Mouse (Mus musculus): ENCODE data around the gene Idnk. TPM values are rescaled to one million over a fixed set of nuclear protein-coding genes. Genes with fewer than 3 reads are reported as not detected.
"Not testable (repeated sequence)": the region's sequence is repeated elsewhere in the genome, so short reads cannot be mapped to it uniquely, and the experiment has no call there.

Gene Idnk
- polyA plus RNA-seq, 1 experiment from 2014 or later = 38.2 TPM

DNA sequence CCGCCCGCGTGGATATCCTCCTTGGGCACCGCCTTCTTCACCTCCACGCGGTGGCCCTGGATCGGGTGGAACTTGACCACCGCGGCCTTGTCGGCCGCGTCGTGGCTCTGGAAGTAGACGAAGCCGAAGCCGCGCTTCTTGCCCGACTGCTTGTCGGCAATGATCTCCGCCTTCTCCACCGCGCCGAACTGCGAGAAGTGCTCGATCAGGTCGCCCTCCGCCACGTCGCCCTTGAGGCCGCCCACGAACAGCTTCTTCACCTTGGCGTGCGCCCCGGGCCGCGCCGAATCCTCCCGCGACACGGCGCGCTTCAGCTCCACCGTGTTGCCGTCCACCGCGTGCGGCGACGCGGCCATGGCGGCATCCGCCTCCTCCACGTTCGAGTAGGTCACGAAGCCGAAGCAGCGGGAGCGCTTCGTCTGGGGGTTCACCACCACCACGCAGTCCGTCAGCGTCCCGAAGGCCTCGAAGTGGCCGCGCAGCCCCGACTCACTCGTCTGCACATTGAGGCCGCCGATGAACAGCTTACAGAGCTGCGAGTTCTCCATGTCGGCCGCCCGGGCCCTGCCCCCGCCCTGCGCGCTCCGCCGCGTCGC, 29.6 kb upstream of the Idnk start:
- H3K27me3 ChIP-seq (ENCODE audit: control insufficient read depth, insufficient read depth, low read length) = no peaks in the 10 kb centered on the region
- peak overlapping the region; percentile 75 for H3K4me2 ChIP-seq (ENCODE audit: low read length)
- H3K27ac ChIP-seq (replicated peaks in 1 of 2; ENCODE audit: control insufficient read depth in 1 of 2, insufficient read depth in 1 of 2, low read depth in 2 of 2, low read length in 2 of 2) = peak overlapping the region; percentile 98 to 99
- peak overlapping the region; percentile 96 to 99 for H3K4me3 ChIP-seq (ENCODE audit: control insufficient read depth in 1 of 2, insufficient read depth in 1 of 2, low read depth in 1 of 2, low read length in 2 of 2)
- peaks cover 6 to 29% of the 10 kb centered on the region in 2 experiments for H3K4me1 ChIP-seq (ENCODE audit: control insufficient read depth in 2 of 2, insufficient read depth in 2 of 2, low read length in 2 of 2)
- ATAC-seq (ENCODE audit: insufficient number of reproducible peaks, insufficient read depth, low FRiP score, low read depth) = peak; percentile 10; the same call in 1 of the 2 replicates
- peak overlapping the region; percentile 100 for H3K9ac ChIP-seq (ENCODE audit: low read length)
- H3K9me3 ChIP-seq (ENCODE audit: control insufficient read depth, low read length) = no peaks in the 10 kb centered on the region
- peaks cover 25% of the 10 kb centered on the region for H3K36me3 ChIP-seq (ENCODE audit: control insufficient read depth, insufficient read depth, low read length)
- under 1% methylated on average over 77 of the region's 81 CpGs for WGBS

- Histone ChIP-seq H3K4me3 (ENCODE audit: control insufficient read depth in 1 of 2, insufficient read depth in 1 of 2, low read depth in 1 of 2, low read length in 2 of 2) (peak within 1 kb of the TSS; percentile 96 to 99), H3K4me1 (ENCODE audit: control insufficient read depth in 2 of 2, insufficient read depth in 2 of 2, low read length in 2 of 2) (peaks cover 6 to 28% of the 10 kb centered on the region in 2 experiments), H3K27me3 (ENCODE audit: control insufficient read depth, insufficient read depth, low read length) (no peaks in the 10 kb centered on the region), H3K36me3 (ENCODE audit: control insufficient read depth, insufficient read depth, low read length) (peaks cover 25% of the 10 kb centered on the region), H3K9me3 (ENCODE audit: control insufficient read depth, low read length) (no peaks in the 10 kb centered on the region), H3K9ac (ENCODE audit: low read length) (peak within 1 kb of the TSS; percentile 100), H3K4me2 (ENCODE audit: low read length) (peak within 1 kb of the TSS; percentile 75), H3K27ac (replicated peaks in 1 of 2; ENCODE audit: control insufficient read depth in 1 of 2, insufficient read depth in 1 of 2, low read depth in 2 of 2, low read length in 2 of 2) (peak within 1 kb of the TSS; percentile 98 to 99)
- WGBS = under 1% methylated on average over 36 of the region's 62 CpGs
- peak; percentile 95 for ATAC-seq (ENCODE audit: insufficient number of reproducible peaks, insufficient read depth, low FRiP score, low read depth)
Observed at GRCm38 (mm10) chr13:58128396-58128767, 29.1 kb upstream of the Idnk start, which contains the start of gene Hnrnpa0. TSS of gene Hnrnpa0 (minus strand) at chr13:58128556.

- no peaks in the 10 kb centered on the region for H3K9me3 ChIP-seq (ENCODE audit: control insufficient read depth, low read length)
- H3K4me1 ChIP-seq (ENCODE audit: control insufficient read depth in 2 of 2, insufficient read depth in 2 of 2, low read length in 2 of 2) = peaks cover 6 to 25% of the 10 kb centered on the region in 2 experiments
- H3K36me3 ChIP-seq (ENCODE audit: control insufficient read depth, insufficient read depth, low read length) = peaks cover 25% of the 10 kb centered on the region
- H3K4me3 ChIP-seq (ENCODE audit: control insufficient read depth in 1 of 2, insufficient read depth in 1 of 2, low read depth in 1 of 2, low read length in 2 of 2) = peak overlapping the region; percentile 88 to 96
- H3K9ac ChIP-seq (ENCODE audit: low read length) = peak overlapping the region; percentile 100
- WGBS = under 1% methylated on average over 65 of the region's 83 CpGs
- no peaks in the 10 kb centered on the region for H3K27me3 ChIP-seq (ENCODE audit: control insufficient read depth, insufficient read depth, low read length)
- peak overlapping the region; percentile 75 for H3K4me2 ChIP-seq (ENCODE audit: low read length)
- ATAC-seq (ENCODE audit: insufficient number of reproducible peaks, insufficient read depth, low FRiP score, low read depth) = peak; percentile 96
- peak overlapping the region; percentile 97 to 99 for H3K27ac ChIP-seq (replicated peaks in 1 of 2; ENCODE audit: control insufficient read depth in 1 of 2, insufficient read depth in 1 of 2, low read depth in 2 of 2, low read length in 2 of 2)
Observed at GRCm38 (mm10) chr13:58128768-58129671, 28.4 kb upstream of the Idnk start.

- Histone ChIP-seq H3K9me3 (ENCODE audit: control insufficient read depth, low read length) (no peaks in the 10 kb centered on the region; the same call in 1 of the 2 replicates), H3K27me3 (ENCODE audit: control insufficient read depth, insufficient read depth, low read length) (no peaks in the 10 kb centered on the region), H3K4me3 (ENCODE audit: control insufficient read depth in 1 of 2, insufficient read depth in 1 of 2, low read depth in 1 of 2, low read length in 2 of 2) (peak overlapping the region; percentile 88 to 96), H3K9ac (ENCODE audit: low read length) (peak overlapping the region; percentile 100), H3K4me1 (ENCODE audit: control insufficient read depth in 2 of 2, insufficient read depth in 2 of 2, low read length in 2 of 2) (peaks cover 6 to 19% of the 10 kb centered on the region in 2 experiments), H3K27ac (replicated peaks in 1 of 2; ENCODE audit: control insufficient read depth in 1 of 2, insufficient read depth in 1 of 2, low read depth in 2 of 2, low read length in 2 of 2) (peak overlapping the region; percentile 96 to 99), H3K36me3 (ENCODE audit: control insufficient read depth, insufficient read depth, low read length) (peaks cover 22% of the 10 kb centered on the region), H3K4me2 (ENCODE audit: low read length) (peak overlapping the region; percentile 75)
- WGBS = 35% methylated on average over 4 of the region's 4 CpGs
- no peak for ATAC-seq (ENCODE audit: insufficient number of reproducible peaks, insufficient read depth, low FRiP score, low read depth)
Observed at GRCm38 (mm10) chr13:58129687-58130246, 27.7 kb upstream of the Idnk start.

- peaks cover 5% of the 10 kb centered on the region; the same call in 1 of the 2 replicates for H3K36me3 ChIP-seq (ENCODE audit: control insufficient read depth, insufficient read depth, low read length)
- H3K9ac ChIP-seq (ENCODE audit: low read length) = no peak overlapping the region
- H3K4me1 ChIP-seq (ENCODE audit: control insufficient read depth in 2 of 2, insufficient read depth in 2 of 2, low read length in 2 of 2) = peaks cover 4 to 7% of the 10 kb centered on the region in 2 experiments; a peak in 3 of 4 replicates
- H3K27ac ChIP-seq (replicated peaks in 1 of 2; ENCODE audit: control insufficient read depth in 1 of 2, insufficient read depth in 1 of 2, low read depth in 2 of 2, low read length in 2 of 2) = no peak overlapping the region
- H3K4me2 ChIP-seq (ENCODE audit: low read length) = no peak overlapping the region
- H3K27me3 ChIP-seq (ENCODE audit: control insufficient read depth, insufficient read depth, low read length) = no peaks in the 10 kb centered on the region
- WGBS = 47% methylated on average over 3 of the region's 3 CpGs
- no peak for ATAC-seq (ENCODE audit: insufficient number of reproducible peaks, insufficient read depth, low FRiP score, low read depth)
- no peaks in the 10 kb centered on the region; the same call in 1 of the 2 replicates for H3K9me3 ChIP-seq (ENCODE audit: control insufficient read depth, low read length)
- H3K4me3 ChIP-seq (ENCODE audit: control insufficient read depth in 1 of 2, insufficient read depth in 1 of 2, low read depth in 1 of 2, low read length in 2 of 2) = no peak overlapping the region
Observed at GRCm38 (mm10) chr13:58131692-58132091, 25.8 kb upstream of the Idnk start.

- 96% methylated on average over 8 of the region's 8 CpGs for WGBS
- not testable (repeated sequence) for H3K9ac ChIP-seq (ENCODE audit: low read length); H3K27me3 ChIP-seq (ENCODE audit: control insufficient read depth, insufficient read depth, low read length); H3K27ac ChIP-seq (replicated peaks in 1 of 2; ENCODE audit: control insufficient read depth in 1 of 2, insufficient read depth in 1 of 2, low read depth in 2 of 2, low read length in 2 of 2); H3K4me3 ChIP-seq (ENCODE audit: control insufficient read depth in 1 of 2, insufficient read depth in 1 of 2, low read depth in 1 of 2, low read length in 2 of 2); H3K36me3 ChIP-seq (ENCODE audit: control insufficient read depth, insufficient read depth, low read length); ATAC-seq (ENCODE audit: insufficient number of reproducible peaks, insufficient read depth, low FRiP score, low read depth); H3K4me2 ChIP-seq (ENCODE audit: low read length); H3K9me3 ChIP-seq (ENCODE audit: control insufficient read depth, low read length); H3K4me1 ChIP-seq (ENCODE audit: control insufficient read depth in 2 of 2, insufficient read depth in 2 of 2, low read length in 2 of 2)
Observed at GRCm38 (mm10) chr13:58146603-58147002, 10.8 kb upstream of the Idnk start.

GRCm38 (mm10) chr13:58147760-58148159, 9.7 kb upstream of the Idnk start:
- Histone ChIP-seq H3K4me1 (ENCODE audit: control insufficient read depth in 2 of 2, insufficient read depth in 2 of 2, low read length in 2 of 2) (peaks cover 0 to 4% of the 10 kb centered on the region in 2 experiments; a peak in 2 of 4 replicates), H3K4me3 (ENCODE audit: control insufficient read depth in 1 of 2, insufficient read depth in 1 of 2, low read depth in 1 of 2, low read length in 2 of 2) (no peak overlapping the region), H3K27me3 (ENCODE audit: control insufficient read depth, insufficient read depth, low read length) (peaks cover 4% of the 10 kb centered on the region; the same call in 1 of the 2 replicates), H3K36me3 (ENCODE audit: control insufficient read depth, insufficient read depth, low read length) (no peaks in the 10 kb centered on the region), H3K9me3 (ENCODE audit: control insufficient read depth, low read length) (no peaks in the 10 kb centered on the region), H3K9ac (ENCODE audit: low read length) (no peak overlapping the region), H3K27ac (replicated peaks in 1 of 2; ENCODE audit: control insufficient read depth in 1 of 2, insufficient read depth in 1 of 2, low read depth in 2 of 2, low read length in 2 of 2) (no peak overlapping the region), H3K4me2 (ENCODE audit: low read length) (no peak overlapping the region)
- WGBS = 83% methylated on average over 1 of the region's 1 CpGs
- ATAC-seq (ENCODE audit: insufficient number of reproducible peaks, insufficient read depth, low FRiP score, low read depth) = no peak

Measured in heart, embryonic 14.5 days (tissue).